Mouse (Mus musculus): ENCODE measurements around the gene E2f6. TPM values are rescaled to one million over a fixed set of nuclear protein-coding genes. Genes with fewer than 3 reads are reported as not detected.

E2f6 gene
- polyA plus RNA-seq, 1 experiment: 27.9 TPM

DNA sequence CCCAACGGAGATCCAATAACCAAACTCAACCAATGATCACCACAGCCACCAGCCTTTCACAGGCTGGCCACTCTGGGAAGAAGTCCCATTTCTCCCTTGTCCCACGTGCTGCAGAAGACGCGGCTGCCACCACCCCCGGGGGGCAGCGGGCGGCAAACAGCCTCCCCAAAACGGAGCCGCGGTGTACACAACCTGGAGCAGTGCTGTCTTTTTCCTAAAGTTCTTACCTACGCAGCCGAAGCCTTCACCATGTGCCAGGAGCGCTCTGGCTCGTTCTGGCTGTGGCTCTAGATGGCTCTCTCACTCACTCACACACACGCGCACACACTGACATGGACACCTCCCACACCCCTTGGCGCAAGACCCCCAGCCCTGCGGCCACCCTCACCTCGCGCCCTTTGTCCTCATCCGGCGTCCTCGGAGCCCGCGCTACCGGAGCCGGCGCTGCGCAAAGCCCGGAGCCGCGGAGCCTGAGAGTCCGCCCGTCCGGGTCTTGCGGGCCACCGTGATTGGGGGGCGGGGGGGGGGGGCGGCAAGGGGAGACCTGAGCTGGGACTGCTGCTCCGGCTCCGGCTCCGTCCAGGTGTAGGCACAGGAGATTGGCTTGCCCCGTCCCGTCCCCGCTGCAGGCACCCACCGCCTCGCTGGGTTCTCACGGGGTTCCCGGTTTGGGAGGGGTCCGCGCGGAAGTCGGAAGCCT lies 10.4 kb upstream of the E2f6 start, which contains the start of gene Greb1:
TSS of gene Greb1 (minus strand) at position 628 of the 700 bp plus-strand sequence.
- DNase-seq (ENCODE audit: low spot score): no peak

DNA sequence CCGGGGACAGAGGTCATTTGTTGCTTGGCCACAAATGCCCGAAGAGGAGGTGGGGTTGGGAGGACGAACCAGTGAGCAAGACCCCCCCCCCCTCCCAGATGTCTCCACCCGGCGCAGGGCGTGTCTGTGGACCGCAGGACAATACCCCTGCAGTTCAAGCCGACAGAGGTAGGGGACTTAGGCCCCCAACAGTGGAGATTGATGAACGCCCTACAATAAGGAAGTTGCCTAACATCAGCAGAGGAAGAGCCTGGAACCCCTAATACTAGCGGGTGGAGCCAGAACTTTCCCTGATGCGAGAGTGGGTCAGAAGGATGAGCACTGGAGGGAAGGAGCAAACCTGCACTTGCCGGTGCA lies 9.8 kb upstream of the E2f6 start:
- DNase-seq (ENCODE audit: low spot score): no peak

DNA sequence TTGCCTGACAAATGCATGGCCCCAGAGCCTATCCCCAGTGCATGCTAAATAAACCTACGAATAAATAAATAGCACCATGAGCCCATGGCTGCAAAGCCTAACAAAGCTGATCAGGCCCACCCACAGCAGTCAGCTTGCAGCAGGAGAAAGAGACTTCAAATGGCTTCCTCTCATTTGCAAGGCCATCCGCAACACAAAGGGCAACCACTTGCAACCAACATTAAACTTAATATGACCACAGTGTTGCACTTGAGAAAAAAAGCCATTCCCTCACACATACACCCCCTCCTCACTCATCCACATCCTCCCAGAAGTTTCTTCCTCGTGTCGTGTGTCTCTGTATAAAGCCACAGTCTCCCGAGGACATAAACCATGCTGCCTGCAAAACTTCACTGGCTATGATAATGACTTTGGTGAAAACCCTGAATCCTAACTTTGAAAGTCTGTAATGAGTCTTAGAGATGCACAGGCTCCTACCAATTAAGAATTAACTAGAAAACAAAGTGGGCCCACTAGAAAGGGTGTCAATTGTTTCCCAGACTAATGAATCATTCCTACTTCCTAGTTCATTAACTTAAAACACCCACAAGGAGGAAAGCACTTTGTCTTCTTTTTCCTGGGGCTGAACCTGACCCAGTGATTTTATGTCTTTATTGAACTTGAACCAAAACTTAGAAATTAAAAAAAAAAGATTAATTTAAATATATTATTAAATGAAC lies 7.4 kb upstream of the E2f6 start:
- no peak for DNase-seq (ENCODE audit: low spot score)

DNA sequence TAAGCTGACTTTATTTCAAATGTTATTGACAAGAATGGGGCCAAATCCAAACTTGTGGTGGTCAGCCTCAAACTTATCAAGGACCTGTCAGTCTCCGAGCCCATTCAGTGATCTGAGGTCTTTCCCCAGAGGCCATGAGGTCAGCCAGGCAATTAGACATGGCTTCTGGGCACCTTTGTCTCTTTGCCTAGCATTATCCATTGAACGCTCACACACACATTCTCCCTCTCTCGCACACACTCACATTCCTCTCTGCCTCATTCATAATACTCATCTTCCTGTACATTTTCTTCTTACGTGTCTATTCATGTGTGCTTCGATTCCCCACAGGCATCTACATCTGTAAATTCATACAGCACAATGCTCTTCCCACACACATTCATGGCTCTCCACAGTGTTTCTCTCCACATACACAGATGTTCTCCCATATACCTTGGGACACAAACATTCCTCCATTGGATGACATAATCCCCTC lies 6.8 kb upstream of the E2f6 start:
- no peak for DNase-seq (ENCODE audit: low spot score)

DNA sequence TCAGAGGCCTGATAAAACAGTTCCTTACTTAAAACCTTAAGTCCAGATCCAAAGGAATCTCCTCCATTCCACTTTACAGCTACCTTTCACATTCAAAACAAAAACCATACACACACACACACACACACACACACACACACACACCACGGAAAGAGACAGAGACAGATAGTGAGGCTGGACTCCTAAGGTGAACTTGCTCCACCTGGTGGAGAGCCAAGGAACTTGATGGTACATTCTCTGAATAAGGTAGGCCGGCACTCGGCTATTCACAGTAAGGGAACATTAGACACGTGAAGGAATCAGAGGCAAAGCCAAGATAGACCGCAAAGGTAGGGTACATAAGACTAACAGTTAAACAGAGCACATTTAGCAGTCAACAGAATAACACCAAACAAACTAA lies 5.3 kb upstream of the E2f6 start:
- DNase-seq (ENCODE audit: low spot score): no peak

DNA sequence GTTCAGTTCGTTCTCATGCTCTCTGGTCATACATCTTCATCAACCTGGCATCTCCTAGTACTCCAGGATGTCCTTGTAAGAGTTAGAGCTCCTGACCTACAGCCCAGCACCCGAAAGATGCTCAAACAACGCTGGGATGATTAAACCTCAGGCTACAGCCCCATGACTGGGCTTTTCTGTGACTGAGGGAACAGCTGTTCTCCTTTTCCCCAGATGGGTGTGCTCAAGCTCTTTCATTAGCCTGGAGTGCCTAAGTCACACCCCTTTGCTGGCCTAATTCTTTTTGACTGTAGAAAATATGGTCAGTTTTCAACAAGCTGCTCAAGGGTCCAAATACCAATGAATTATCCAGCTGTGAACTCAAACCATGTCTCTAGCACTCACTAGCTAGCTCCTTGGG lies 2.7 kb upstream of the E2f6 start:
- DNase-seq (ENCODE audit: low spot score): no peak

DNA sequence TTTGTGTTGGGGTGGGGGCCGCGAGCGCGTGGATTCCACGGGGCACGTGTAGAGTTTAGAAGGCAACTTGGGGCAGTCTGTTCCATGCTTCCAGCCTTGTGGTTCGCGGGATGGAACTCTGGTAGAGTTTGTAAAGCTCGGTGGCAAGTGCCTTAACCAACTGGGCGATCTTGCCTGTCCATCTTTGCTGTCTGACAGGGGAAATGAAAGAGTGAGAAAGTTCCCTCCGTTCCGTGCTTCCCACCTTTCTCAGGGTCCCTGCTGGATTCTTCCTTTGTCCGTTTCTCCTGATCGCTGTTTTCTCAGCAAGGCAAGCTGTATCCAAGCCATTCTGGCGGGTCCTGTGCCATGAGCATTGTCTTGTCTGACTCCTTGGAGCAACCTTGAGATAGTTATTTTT lies 714 bp downstream of the E2f6 start:
- DNase-seq (ENCODE audit: low spot score): no peak

DNA sequence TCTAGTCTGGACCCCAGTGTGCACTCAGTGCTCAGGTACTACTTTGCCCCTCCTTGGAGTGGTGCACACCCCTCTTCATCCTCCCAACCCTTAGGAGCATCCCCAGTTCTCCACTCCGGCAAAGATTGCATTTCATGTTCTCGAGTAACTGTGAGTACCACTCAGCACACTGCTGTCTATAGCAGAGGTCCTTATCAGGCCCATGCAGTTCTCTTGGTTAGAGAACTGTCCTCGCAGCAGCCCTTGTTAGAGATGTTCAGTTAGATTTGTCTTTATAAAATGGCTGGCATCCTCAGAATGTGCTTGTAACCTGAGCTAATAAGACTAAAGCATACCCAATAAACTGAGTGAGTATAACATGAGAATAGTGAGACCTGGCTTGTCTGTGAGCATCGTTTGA lies 6.4 kb downstream of the E2f6 start:
- no peak for DNase-seq (ENCODE audit: low spot score)

DNA sequence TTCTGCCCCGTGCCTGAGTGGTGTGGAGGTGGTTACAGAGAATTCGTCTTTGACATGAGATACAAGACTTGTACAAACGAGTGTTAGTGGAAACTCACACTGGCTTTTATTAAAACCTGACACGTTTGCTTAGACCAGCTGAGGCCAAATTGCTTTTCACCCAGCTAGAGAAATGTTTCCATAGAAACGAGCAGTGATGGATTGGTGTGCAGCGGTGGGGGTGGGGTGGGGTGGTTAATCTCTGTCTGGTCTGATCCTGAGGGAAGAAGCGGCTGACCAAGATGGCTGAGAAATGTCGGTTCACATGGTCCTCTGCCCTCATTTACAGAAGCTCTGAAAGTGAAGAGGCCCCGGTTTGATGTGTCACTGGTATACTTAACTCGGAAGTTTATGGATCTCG lies 7.8 kb downstream of the E2f6 start:
- DNase-seq (ENCODE audit: low spot score): no peak

DNA sequence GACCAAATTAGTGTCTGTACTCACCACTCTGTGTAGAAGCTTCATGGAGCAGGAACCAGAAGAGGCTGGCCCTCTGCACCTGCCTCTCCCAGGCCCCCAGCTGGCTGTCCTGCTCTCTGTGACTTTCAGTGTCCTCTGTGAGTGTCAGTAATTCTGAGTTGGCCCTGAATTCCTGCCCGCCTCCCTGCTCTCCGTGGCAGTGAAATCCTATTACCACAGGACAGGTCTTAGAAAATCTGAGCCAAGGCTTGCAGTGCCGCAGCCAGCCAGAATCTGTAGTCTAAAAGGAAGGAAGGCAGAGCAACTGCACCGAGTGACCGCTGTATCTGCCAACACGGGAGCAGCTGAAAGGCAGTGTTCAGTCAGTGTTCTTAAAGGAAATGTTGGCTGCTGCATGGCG lies 10.0 kb downstream of the E2f6 start:
- DNase-seq (ENCODE audit: low spot score): no peak

DNA sequence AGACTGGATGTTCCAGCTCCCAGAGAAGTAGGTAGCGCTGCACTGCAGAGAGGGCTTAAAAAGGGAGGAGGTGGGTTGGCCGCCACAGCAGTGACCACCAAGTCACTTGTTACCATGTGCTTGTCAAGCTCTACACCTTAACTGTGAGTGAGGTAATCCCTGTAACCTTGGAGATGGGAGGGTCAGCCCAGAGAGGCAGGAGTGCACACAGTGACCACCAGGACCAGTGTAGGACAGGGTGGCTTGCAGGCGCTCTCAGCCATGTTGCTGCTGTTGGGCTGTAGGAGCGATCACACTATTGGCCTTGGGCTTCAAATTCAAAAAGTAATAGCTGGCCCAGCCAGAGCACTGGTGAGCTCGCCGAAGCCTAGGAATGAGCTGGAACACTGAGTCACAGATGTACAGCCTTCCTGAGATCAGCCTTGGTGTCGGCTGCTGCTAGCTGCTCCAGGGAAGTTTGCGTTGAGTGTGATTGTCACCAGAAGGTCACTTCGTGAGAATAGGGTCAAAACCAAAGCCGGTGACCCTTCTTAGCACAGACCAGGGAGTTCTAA lies 11.5 kb downstream of the E2f6 start:
- no peak for DNase-seq (ENCODE audit: low spot score)

DNA sequence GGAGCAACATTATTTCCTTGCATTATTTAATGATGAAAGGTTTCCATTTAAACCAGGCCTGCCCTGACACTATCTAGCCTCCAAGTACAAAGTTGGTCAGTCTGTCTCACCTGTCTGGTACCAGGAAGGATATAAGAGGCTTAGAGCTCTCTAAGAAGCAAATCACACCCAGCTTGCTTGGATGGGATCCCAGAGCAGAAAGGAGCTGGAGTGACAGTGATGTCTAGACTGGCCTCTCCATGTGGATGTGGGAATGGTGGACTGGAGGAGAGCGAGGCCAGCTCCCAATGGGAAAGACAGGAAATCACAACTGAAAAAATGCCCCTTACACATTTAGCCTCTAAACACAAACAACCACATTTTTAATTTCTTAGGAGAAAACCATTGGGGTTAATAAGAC lies 12.9 kb downstream of the E2f6 start:
- DNase-seq (ENCODE audit: low spot score): no peak

DNA sequence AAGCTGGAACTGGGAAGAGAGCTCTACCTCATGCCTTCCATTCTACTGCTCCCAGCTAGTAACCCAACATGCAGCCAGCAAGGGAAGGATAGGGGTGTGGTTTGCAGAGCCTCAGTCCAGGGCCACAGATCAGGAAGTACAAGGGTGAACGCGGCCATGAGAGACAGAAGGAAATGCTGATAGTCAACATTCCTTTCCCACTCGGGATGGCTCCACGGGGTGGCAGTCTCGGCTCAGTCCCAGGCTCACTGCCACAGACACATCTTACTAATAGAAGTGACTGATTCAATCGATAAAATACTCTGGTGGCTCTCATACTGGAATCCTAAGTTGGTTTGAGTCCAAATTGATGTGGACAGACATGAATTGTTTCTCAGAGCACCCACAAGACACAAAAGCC lies 17.7 kb downstream of the E2f6 start:
- no peak for DNase-seq (ENCODE audit: low spot score)

DNA sequence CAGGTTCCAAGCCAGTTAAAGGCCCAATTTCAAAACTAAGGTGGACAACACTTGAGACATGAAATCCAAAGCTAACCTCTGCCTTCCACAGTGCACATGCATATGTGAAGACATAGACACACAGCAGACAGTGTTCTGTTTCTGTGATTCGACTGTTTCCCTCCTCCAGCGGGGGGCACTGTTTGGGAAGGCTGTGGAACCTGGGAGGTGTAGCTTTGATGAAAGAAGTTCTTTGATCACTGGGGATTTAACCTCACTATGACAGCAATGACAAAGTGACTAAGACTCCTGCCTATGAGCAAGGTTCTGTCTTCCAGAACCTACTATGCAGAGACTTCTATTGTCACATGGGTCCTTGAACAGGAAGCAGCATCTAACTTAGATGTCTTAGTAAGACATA lies 19.0 kb downstream of the E2f6 start:
- no peak for DNase-seq (ENCODE audit: low spot score)

DNA sequence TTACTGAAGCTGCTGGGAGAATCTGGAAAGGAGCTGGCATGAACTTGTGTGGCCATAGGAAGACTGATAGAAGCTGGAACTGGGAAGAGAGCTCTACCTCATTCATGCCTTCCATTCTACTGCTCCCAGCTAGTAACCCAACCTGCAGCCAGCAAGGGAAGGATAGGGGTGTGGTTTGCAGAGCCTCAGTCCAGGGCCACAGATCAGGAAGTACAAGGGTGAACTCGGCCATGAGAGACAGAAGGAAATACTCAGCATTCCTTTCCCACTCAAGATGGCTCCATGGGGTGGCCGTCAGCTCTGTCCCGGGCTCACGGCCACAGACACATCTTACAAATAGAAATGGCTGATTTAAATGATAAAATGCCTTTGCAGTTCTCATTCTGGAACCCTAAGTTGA lies 20.3 kb downstream of the E2f6 start:
- no peak for DNase-seq (ENCODE audit: low spot score)

DNA sequence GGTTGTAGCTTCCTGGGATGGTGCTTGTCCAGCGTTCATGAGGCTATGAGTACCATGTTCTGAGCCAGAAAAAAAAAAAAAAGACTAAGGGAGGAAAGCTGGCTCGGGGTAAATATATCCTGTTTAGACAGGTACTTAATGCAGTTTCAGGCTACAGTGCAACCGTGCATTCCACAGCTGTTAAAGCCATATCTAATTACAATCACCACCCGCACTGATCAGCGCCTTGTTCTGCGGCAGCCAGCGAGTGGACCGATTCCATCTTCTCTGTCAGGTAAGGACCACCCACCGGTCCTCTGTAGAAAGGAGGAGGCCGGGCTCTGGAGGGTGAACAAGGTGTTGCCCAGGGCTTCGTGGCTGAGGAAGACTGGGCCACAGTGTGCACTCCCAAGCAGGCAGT lies 23.9 kb downstream of the E2f6 start:
- no peak for DNase-seq (ENCODE audit: low spot score)

DNA sequence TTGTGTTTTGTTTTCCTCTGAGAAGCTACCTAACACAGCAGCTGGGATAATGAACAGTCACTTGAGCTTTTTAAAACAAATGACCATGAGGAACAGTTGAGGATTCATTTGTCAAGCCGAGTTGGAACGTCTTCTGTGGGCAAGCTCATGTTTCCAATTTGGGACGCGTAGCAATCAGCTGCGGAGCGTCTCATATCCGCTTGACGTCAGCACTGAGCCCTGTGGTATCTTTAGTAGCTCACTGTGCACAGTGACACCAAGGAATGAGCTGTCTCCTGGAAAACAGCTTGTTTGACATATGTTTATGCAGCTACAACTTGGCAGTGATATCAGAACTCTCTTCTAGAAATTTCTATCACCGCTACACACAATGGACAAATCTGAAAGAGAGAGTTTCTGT lies 25.4 kb downstream of the E2f6 start:
- DNase-seq (ENCODE audit: low spot score): no peak

DNA sequence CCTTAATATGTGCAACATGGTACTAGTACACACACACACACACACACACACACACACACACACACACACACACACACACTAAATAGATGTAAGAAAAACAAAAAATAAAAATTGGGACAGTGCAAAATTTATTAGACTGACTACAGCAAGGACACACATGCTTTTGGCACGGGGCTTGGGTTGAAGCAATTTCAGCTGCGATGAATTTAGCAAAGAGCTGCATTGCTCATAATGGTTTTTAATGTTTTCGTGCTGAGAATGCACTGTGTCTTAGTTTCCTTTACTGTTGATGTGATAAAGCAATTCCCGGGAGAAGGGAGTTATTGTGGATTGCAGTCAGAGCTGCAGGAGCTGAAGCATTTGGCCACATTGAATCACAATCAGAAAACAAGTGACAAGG lies 27.0 kb downstream of the E2f6 start:
- DNase-seq (ENCODE audit: low spot score): no peak

DNA sequence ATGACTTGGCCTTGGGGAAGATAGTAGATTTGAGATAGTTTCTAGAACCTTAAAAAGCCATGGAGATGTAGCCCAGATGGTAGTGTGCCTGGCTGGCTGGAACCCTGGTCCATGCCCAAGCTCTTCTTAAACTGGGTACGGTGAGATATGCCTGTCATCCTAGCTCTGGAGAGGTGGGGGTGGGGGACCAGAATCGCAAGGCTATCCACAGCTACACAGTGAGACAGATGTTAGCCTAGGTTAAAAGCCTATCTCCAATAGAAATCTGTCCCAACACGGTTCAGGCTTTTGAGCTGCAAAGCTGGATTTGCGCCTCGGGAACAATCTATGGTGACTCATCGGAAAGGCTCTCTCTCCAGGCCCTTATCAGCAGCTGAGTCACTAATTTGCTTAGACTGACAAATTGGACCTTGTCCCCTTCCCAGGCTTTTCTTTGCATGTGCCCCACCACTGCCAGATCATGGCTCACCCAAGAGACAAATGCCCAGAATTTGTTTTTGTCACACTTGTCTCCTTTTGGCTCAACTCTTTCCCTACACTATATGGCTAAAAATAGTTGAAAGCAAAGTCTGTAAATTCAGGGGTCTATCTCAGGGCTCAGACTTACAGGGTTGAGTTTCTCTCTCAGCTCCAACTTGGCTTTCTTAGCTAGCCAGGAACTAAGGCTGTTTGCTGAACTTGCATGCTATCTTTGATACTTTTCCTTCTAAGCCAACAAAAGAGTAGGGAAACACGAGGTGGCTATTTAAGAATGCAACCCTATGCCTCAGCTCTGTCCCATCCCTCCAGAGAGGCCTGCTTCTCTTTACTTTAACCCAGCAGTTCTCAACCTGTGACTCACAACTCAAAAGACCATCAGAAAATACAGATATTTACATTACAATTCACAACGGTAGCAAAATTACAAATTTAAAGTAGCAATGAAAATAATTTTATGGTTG lies 30.3 kb downstream of the E2f6 start:
- DNase-seq (ENCODE audit: low spot score): no peak

DNA sequence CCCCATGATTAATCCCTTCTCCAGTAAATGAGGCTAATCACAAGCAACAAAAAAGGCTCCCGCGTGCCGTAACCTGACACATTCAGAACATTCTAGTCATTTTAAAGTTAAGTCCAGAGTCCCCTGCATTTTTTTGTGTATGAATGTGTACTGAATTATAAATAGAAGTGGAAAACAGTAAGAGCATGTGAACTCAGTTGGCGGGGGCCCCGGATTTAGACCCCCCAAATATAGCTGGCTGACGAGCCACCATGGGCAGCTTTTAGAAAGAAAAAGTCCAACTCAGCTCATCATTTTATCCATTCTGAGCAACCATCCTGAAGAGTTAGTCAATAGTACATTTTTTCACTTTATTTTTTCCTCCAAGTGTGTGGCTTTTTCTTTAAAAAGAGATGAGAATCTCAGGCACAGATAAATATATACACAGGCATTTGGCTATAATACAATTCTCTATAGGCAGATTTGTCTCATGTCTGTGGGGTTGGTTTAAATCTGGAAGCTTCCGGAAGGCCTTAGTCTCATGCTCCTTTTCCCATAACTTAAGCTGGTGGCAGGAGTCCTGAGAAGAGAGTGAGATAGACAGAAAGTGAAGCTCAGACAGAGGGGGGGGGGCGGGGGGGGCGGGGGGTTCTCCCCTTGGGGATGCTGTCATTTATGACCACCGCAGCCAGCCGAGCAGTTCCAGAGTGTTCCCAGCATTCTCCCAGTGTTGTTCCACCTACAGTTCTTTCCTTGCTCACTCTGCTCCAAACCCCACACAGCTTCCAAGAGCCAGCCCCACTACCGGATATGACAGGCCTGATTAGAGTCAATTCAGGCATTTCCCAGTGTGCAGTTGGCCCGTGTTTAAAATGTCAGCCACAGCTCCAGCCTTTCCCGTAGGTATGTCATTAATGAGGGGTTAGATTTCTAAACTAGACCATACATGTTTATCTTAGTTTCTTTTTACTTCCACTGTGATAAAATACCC lies 34.1 kb downstream of the E2f6 start:
- DNase-seq (ENCODE audit: low spot score): no peak

DNA sequence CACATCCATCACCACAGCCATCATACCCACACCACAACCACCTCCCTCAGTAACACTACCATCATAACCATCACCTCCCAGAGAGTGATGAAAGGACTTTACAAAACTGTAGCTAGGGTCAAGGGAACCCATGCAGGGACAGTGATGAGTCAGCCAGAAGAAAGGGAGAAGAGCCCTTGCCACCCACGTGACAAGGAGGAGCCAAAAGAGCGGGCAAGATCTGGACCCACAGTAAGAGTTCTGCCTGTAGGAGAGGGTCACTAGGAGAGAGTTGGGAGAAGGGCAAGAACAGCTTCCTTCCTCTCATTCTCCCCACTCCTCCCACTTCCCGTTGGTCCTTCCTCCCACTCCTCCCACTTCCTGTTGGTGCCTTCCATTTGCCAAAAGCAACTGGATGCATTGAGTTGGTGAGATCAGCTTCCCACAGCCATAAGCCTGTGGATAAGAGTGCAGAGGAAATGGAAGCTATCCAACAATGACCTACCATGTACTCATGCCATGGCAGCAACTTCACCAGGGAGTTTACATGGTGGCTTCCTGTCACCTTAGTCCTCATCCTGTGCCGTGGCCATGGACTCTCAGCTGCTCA lies 36.5 kb downstream of the E2f6 start:
- no peak for DNase-seq (ENCODE audit: low spot score)

Data from urinary bladder, adult 2 months (tissue).